Mouse (Mus musculus) stomach, embryonic 14.5 days (tissue): ENCODE measurements around the gene Sfi1. TPM values are rescaled to one million over a fixed set of nuclear protein-coding genes. Genes with fewer than 3 reads are reported as not detected.
"Not testable (repeated sequence)": the region's sequence is repeated elsewhere in the genome, so short reads cannot be mapped to it uniquely, and the experiment has no call there.

Experiments
- ATAC-seq: fragments of 200-750 bp; cut with Nextera tagmentation; 2 replicates; pipeline ENCODE4 v1.8.0; 2017; ENCODE audit warnings: low read depth, moderate TSS enrichment; ENCODE audit not compliant: insufficient number of reproducible peaks, insufficient read depth, low FRiP score
- H3K27ac ChIP-seq: fragments of 300-500 bp; sonication (generic); 2 replicates; pipeline ENCODE4 v1.5.1; 2014; ENCODE audit warnings: mild to moderate bottlenecking, low read length, moderate library complexity, mixed read lengths
- H3K27me3 ChIP-seq: fragments of 300-500 bp; sonication (generic); 2 replicates; pipeline ENCODE4 v1.6.1; 2014; ENCODE audit warnings: low read length, control low read depth, mixed read lengths; ENCODE audit not compliant: control insufficient read depth, insufficient read depth
- H3K36me3 ChIP-seq: fragments of 300-500 bp; sonication (generic); 2 replicates; pipeline ENCODE4 v1.6.1; 2014; ENCODE audit warnings: mild to moderate bottlenecking, control low read depth, low read length, moderate library complexity, mixed read lengths; ENCODE audit not compliant: control insufficient read depth, insufficient read depth
- H3K4me1 ChIP-seq: fragments of 300-500 bp; sonication (generic); 2 replicates; pipeline ENCODE4 v1.6.1; 2014; ENCODE audit warnings: low read length, control low read depth, mixed read lengths; ENCODE audit not compliant: control insufficient read depth, insufficient read depth
- H3K4me2 ChIP-seq: fragments of 300-500 bp; sonication (generic); replicated peaks from 2 replicates; pipeline ENCODE4 v1.6.1; 2014; ENCODE audit warnings: low read depth, low read length, control low read depth
- H3K4me3 ChIP-seq: fragments of 300-500 bp; sonication (generic); 2 replicates; pipeline ENCODE4 v1.5.1; 2014; ENCODE audit warnings: low read depth, low read length, control low read depth
- H3K9ac ChIP-seq: fragments of 300-500 bp; sonication (generic); replicated peaks from 2 replicates; pipeline ENCODE4 v1.6.1; 2014; ENCODE audit warnings: low read depth, mild to moderate bottlenecking, control low read depth, low read length, moderate library complexity, mixed read lengths
- H3K9me3 ChIP-seq: fragments of 300-500 bp; sonication (generic); 2 replicates; pipeline ENCODE4 v1.6.1; 2016; ENCODE audit warnings: low read depth, low read length, control low read depth; ENCODE audit not compliant: control insufficient read depth
- WGBS: fragments of 180-500 bp; shearing (Covaris S2); extraction: QIAGEN DNeasy Blood & Tissue Kit; methylation state at CpG from one replicate; pipeline ENCODE4 v1.1.7; 2014; 5-methylcytosine and 5-hydroxymethylcytosine counted together
- polyA plus RNA-seq: library from polyadenylated mRNA; unstranded; fragments of >200 nt; fragmentation: Nextera tagmentation; extraction: Ambion mirVana; gene quantifications from 2 replicates; pipeline ENCODE4 v1.2.1, GENCODE M21; 2014

The Sfi1 gene
- polyA plus RNA-seq, 1 experiment from 2014 or later = 12.5 TPM

- Histone ChIP-seq H3K4me1 (no peaks in the 10 kb centered on the region), H3K4me2 (no peak overlapping the region), H3K36me3 (no peaks in the 10 kb centered on the region), H3K9me3 (peaks cover 8% of the 10 kb centered on the region; the same call in 1 of the 2 replicates), H3K27me3 (no peaks in the 10 kb centered on the region), H3K9ac (no peak overlapping the region), H3K4me3 (no peak overlapping the region), H3K27ac (no peak overlapping the region)
- 66% methylated on average over 3 of the region's 3 CpGs for WGBS
- no peak for ATAC-seq
Measured at GRCm38 (mm10) chr11:3114403-3114802, 78.9 kb downstream of the Sfi1 start.

- Histone ChIP-seq H3K4me3 (no peak overlapping the region), H3K27me3 (no peaks in the 10 kb centered on the region), H3K9ac (no peak overlapping the region), H3K27ac (no peak overlapping the region), H3K4me2 (no peak overlapping the region), H3K36me3 (no peaks in the 10 kb centered on the region), H3K9me3 (peaks cover 38% of the 10 kb centered on the region), H3K4me1 (no peaks in the 10 kb centered on the region)
- WGBS = 82% methylated on average over 3 of the region's 3 CpGs
- no peak for ATAC-seq
Measured at GRCm38 (mm10) chr11:3106154-3106553, 87.1 kb downstream of the Sfi1 start.

- Histone ChIP-seq H3K4me2 (no peak overlapping the region), H3K27ac (no peak overlapping the region), H3K9ac (no peak overlapping the region), H3K36me3 (no peaks in the 10 kb centered on the region), H3K4me1 (no peaks in the 10 kb centered on the region), H3K27me3 (no peaks in the 10 kb centered on the region), H3K9me3 (peaks cover 37% of the 10 kb centered on the region), H3K4me3 (no peak overlapping the region)
- no peak for ATAC-seq
- 92% methylated on average over 21 of the region's 21 CpGs for WGBS
Measured at GRCm38 (mm10) chr11:3105261-3105731, 88.0 kb downstream of the Sfi1 start.

GRCm38 (mm10) chr11:3104501-3105260, 88.6 kb downstream of the Sfi1 start:
- H3K9ac ChIP-seq = not testable (repeated sequence)
- peaks cover 41% of the 10 kb centered on the region for H3K9me3 ChIP-seq
- 84% methylated on average over 20 of the region's 20 CpGs for WGBS

GRCm38 (mm10) chr11:3103619-3104164, 89.6 kb downstream of the Sfi1 start:
- Histone ChIP-seq H3K9ac (no peak overlapping the region), H3K4me1 (no peaks in the 10 kb centered on the region), H3K36me3 (no peaks in the 10 kb centered on the region), H3K4me3 (no peak overlapping the region), H3K4me2 (no peak overlapping the region), H3K9me3 (peaks cover 41% of the 10 kb centered on the region), H3K27me3 (no peaks in the 10 kb centered on the region), H3K27ac (no peak overlapping the region)
- 0 out of 2 replicates have a peak, but pooled peaks have one; percentile 67 for ATAC-seq
- WGBS = 77% methylated on average over 7 of the region's 7 CpGs

More at GRCm38 (mm10) chr11:3104501-3105260, 88.6 kb downstream of the Sfi1 start:
- not testable (repeated sequence) for H3K4me2 ChIP-seq, H3K4me1 ChIP-seq, ATAC-seq, H3K4me3 ChIP-seq, H3K27me3 ChIP-seq, H3K36me3 ChIP-seq, H3K27ac ChIP-seq

- not testable (repeated sequence) for H3K36me3 ChIP-seq, H3K4me2 ChIP-seq, H3K9ac ChIP-seq, H3K4me1 ChIP-seq, H3K27ac ChIP-seq, H3K27me3 ChIP-seq, H3K4me3 ChIP-seq, ATAC-seq
- 79% methylated on average over 7 of the region's 7 CpGs for WGBS
- peaks cover 41% of the 10 kb centered on the region for H3K9me3 ChIP-seq
Measured at GRCm38 (mm10) chr11:3102626-3103025, 90.6 kb downstream of the Sfi1 start.

- H3K36me3 ChIP-seq = no peaks in the 10 kb centered on the region
- WGBS = 68% methylated on average over 10 of the region's 10 CpGs
Measured at GRCm38 (mm10) chr11:3101875-3102494, 91.3 kb downstream of the Sfi1 start.

GRCm38 (mm10) chr11:3101072-3101874, 92.0 kb downstream of the Sfi1 start:
- ATAC-seq = peak; percentile 53; the same call in 1 of the 2 replicates
- Histone ChIP-seq H3K27me3 (no peaks in the 10 kb centered on the region), H3K27ac (no peak overlapping the region), H3K4me2 (no peak overlapping the region), H3K4me1 (no peaks in the 10 kb centered on the region), H3K36me3 (no peaks in the 10 kb centered on the region), H3K9ac (no peak overlapping the region), H3K9me3 (peaks cover 41% of the 10 kb centered on the region), H3K4me3 (no peak overlapping the region)
- 85% methylated on average over 25 of the region's 25 CpGs for WGBS

More at GRCm38 (mm10) chr11:3101875-3102494, 91.3 kb downstream of the Sfi1 start:
- H3K4me2 ChIP-seq = no peak overlapping the region
- H3K4me1 ChIP-seq = no peaks in the 10 kb centered on the region
- H3K4me3 ChIP-seq = no peak overlapping the region
- no peak for ATAC-seq
- no peaks in the 10 kb centered on the region for H3K27me3 ChIP-seq
- peaks cover 41% of the 10 kb centered on the region for H3K9me3 ChIP-seq
- H3K27ac ChIP-seq = no peak overlapping the region
- H3K9ac ChIP-seq = no peak overlapping the region
